Mouse (Mus musculus) cortical plate, adult 2 months (tissue): ENCODE measurements around the gene Noct. TPM values are rescaled to one million over a fixed set of nuclear protein-coding genes. Genes with fewer than 3 reads are reported as not detected.

Source experiments
- H3K27ac ChIP-seq: fragments of 200-500 bp; 2 replicates; pipeline ENCODE4 v1.5.1; 2012; ENCODE audit warnings: low read length, control low read depth, inconsistent platforms; ENCODE audit not compliant: insufficient read depth
- H3K4me1 ChIP-seq: fragments of 200-500 bp; 2 replicates; pipeline ENCODE4 v1.6.1; 2011; ENCODE audit warnings: low read length; ENCODE audit not compliant: control insufficient read depth, insufficient read depth
- H3K4me3 ChIP-seq: fragments of 200-500 bp; 2 replicates; pipeline ENCODE4 v1.5.1; 2011; ENCODE audit warnings: mild to moderate bottlenecking, low read length, control low read depth; ENCODE audit not compliant: insufficient read depth
- CTCF ChIP-seq: fragments of 200-500 bp; IDR thresholded peaks from 2 replicates; pipeline ENCODE4 v1.5.1; 2011; ENCODE audit warnings: mild to moderate bottlenecking, control low read depth, low read length; ENCODE audit not compliant: insufficient read depth; ENCODE audit errors: extremely low read depth
- POLR2A ChIP-seq: fragments of 200-500 bp; IDR thresholded peaks from 2 replicates; pipeline ENCODE4 v1.6.1; 2011; ENCODE audit warnings: mild to moderate bottlenecking, low read length, control low read depth; ENCODE audit not compliant: insufficient read depth; ENCODE audit errors: extremely low read depth
- polyA plus RNA-seq: library from polyadenylated mRNA; depleted of rRNA; stranded (reverse); fragments of >200 nt; gene quantifications from 2 replicates; pipeline ENCODE4 v1.2.3, GENCODE M21; 2012; rRNA removed

Gene Noct
- polyA plus RNA-seq, 1 experiment, result 31.8 TPM

GRCm38 (mm10) chr3:51277201-51278150, 53.2 kb downstream of the Noct start:
- peak overlapping the region; percentile 97 for H3K27ac ChIP-seq
- no peak for TF ChIP-seq CTCF
- no peak for TF ChIP-seq POLR2A
- H3K4me1 ChIP-seq, result no peaks in the 10 kb centered on the region; the same call in 1 of the 2 replicates

GRCm38 (mm10) chr3:51278433-51278832, 54.2 kb downstream of the Noct start:
- Histone ChIP-seq H3K4me3 (no peak overlapping the region), H3K27ac (no peak overlapping the region)
- TF ChIP-seq CTCF, result no peak

More at GRCm38 (mm10) chr3:51277201-51278150, 53.2 kb downstream of the Noct start:
- H3K4me3 ChIP-seq, result peak overlapping the region; percentile 74

GRCm38 (mm10) chr3:51281727-51282126, 57.5 kb downstream of the Noct start:
- no peak overlapping the region for H3K27ac ChIP-seq
- TF ChIP-seq POLR2A (no peak), CTCF (no peak)
- H3K4me3 ChIP-seq, result no peak overlapping the region
- H3K4me1 ChIP-seq, result no peaks in the 10 kb centered on the region; the same call in 1 of the 2 replicates

More at GRCm38 (mm10) chr3:51278433-51278832, 54.2 kb downstream of the Noct start:
- no peaks in the 10 kb centered on the region; the same call in 1 of the 2 replicates for H3K4me1 ChIP-seq

- Histone ChIP-seq H3K4me1 (no peaks in the 10 kb centered on the region), H3K27ac (no peak overlapping the region), H3K4me3 (no peak overlapping the region)
- TF ChIP-seq POLR2A (no peak), CTCF (no peak)
Measured at GRCm38 (mm10) chr3:51284375-51284774, 60.1 kb downstream of the Noct start.

- no peak overlapping the region for H3K27ac ChIP-seq
- H3K4me3 ChIP-seq, result no peak overlapping the region
- no peaks in the 10 kb centered on the region for H3K4me1 ChIP-seq
- TF ChIP-seq CTCF (peak; percentile 85), POLR2A (no peak)
Measured at GRCm38 (mm10) chr3:51288880-51289821, 64.9 kb downstream of the Noct start.

GRCm38 (mm10) chr3:51294251-51294650, 70.0 kb downstream of the Noct start:
- Histone ChIP-seq H3K4me1 (peaks cover 2% of the 10 kb centered on the region; the same call in 1 of the 2 replicates), H3K4me3 (no peak overlapping the region), H3K27ac (no peak overlapping the region)

GRCm38 (mm10) chr3:51295225-51295624, 71.0 kb downstream of the Noct start:
- TF ChIP-seq CTCF (no peak), POLR2A (no peak)
- Histone ChIP-seq H3K27ac (no peak overlapping the region), H3K4me3 (no peak overlapping the region), H3K4me1 (peaks cover 2% of the 10 kb centered on the region; the same call in 1 of the 2 replicates)

More at GRCm38 (mm10) chr3:51294251-51294650, 70.0 kb downstream of the Noct start:
- TF ChIP-seq POLR2A, result no peak
- TF ChIP-seq CTCF, result no peak

GRCm38 (mm10) chr3:51296790-51297189, 72.5 kb downstream of the Noct start:
- peaks cover 2% of the 10 kb centered on the region; the same call in 1 of the 2 replicates for H3K4me1 ChIP-seq
- no peak overlapping the region for H3K4me3 ChIP-seq
- H3K27ac ChIP-seq, result no peak overlapping the region
- TF ChIP-seq POLR2A, result no peak
- TF ChIP-seq CTCF, result no peak

Other genes with a start within 250 kb of the Noct start
- 25.9 and 26.8 TPM in 2 replicates for gene Elf2, start 116.2 kb downstream of the Noct start, polyA plus RNA-seq
- gene Mgarp, start 172.3 kb downstream of the Noct start, polyA plus RNA-seq, result 0.08 TPM in 1 of 2 replicates, not detected in the other
- 450 and 485 TPM in 2 replicates for gene Ndufc1, start 184.5 kb downstream of the Noct start, polyA plus RNA-seq
- gene Naa15, start 190.7 kb downstream of the Noct start, polyA plus RNA-seq, result 20.7 and 22.2 TPM in 2 replicates